In the genomic region with DNA sequence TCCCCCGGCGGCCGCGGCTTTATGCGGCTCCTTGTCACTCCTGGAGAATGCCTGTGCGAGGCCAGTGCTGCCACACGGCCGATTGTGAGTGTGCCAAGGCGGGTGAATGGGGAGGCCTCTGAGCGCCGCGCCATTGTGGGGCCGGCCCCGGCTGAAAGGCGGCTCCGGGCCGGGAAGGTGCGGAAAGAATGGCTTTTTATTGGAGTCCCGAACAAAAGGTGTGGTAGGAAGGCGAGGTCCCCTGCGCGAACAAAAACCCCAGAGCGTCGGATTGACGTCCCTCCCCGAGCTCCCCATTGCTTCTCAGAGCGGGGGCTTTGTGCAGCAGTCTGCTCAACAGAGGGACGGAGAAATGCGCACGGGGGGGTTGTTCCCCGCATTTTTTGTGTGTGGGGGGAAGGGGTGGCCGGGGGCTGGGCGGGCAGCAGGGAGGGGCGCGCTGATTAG, we compare ENCODE assay signal across 8 mouse cellular contexts. TPM values are rescaled to one million over a fixed set of nuclear protein-coding genes. Genes with fewer than 3 reads are reported as not detected.
DNase-seq lines count a peak whose midpoint lies in the region; ATAC-seq and TF ChIP-seq lines count a peak whose summit lies in the region.

No protein-coding gene starts in this region.

- no peak overlapping the region for H3K27ac ChIP-seq in lung, embryonic 15.5 days
- no peak overlapping the region for H3K27ac ChIP-seq in embryonic facial prominence, embryonic 12.5 days
- no peak overlapping the region for H3K27ac ChIP-seq in hindbrain, postnatal 0 days
- no peak overlapping the region for H3K27ac ChIP-seq in neural tube, embryonic 14.5 days (ENCODE audit: low read depth, low read length)

- H3K4me2 ChIP-seq in lung, embryonic 15.5 days = peak overlapping the region; percentile 47
- H3K4me2 ChIP-seq in embryonic facial prominence, embryonic 12.5 days (replicated peaks) = peak overlapping the region; percentile 37
- H3K4me2 ChIP-seq in hindbrain, postnatal 0 days (ENCODE audit: low read depth, low read length) = peak overlapping the region; percentile 40
- H3K4me2 ChIP-seq in neural tube, embryonic 14.5 days (ENCODE audit: low read depth, low read length) = peak overlapping the region; percentile 26

- peaks cover 36% of the 10 kb centered on the region for H3K4me1 ChIP-seq in lung, embryonic 15.5 days
- H3K4me1 ChIP-seq in embryonic facial prominence, embryonic 12.5 days = peaks cover 16% of the 10 kb centered on the region; the same call in 1 of the 2 replicates
- no peaks in the 10 kb centered on the region for H3K4me1 ChIP-seq in hindbrain, postnatal 0 days (ENCODE audit: insufficient read depth, low read length)
- 0 out of 2 replicates have a peak, but pooled peaks cover 3% of the 10 kb centered on the region for H3K4me1 ChIP-seq in neural tube, embryonic 14.5 days (ENCODE audit: control insufficient read depth, insufficient read depth, low read length)

- no peak for DNase-seq in lung, postnatal 36 days
- no peak for DNase-seq in hindbrain, postnatal 0 days (ENCODE audit: low spot score)
- no peak for DNase-seq in layer of hippocampus, postnatal 36 days
- no peak for DNase-seq in urinary bladder, postnatal 25 days (ENCODE audit: low spot score)

- no peaks in the 10 kb centered on the region for H3K9me3 ChIP-seq in lung, embryonic 15.5 days
- H3K9me3 ChIP-seq in embryonic facial prominence, embryonic 12.5 days = no peaks in the 10 kb centered on the region
- no peaks in the 10 kb centered on the region for H3K9me3 ChIP-seq in hindbrain, postnatal 0 days (ENCODE audit: low read length)
- H3K9me3 ChIP-seq in neural tube, embryonic 14.5 days (ENCODE audit: control insufficient read depth, low read length) = no peaks in the 10 kb centered on the region

- H3K36me3 ChIP-seq in lung, embryonic 15.5 days = no peaks in the 10 kb centered on the region
- H3K36me3 ChIP-seq in embryonic facial prominence, embryonic 12.5 days = no peaks in the 10 kb centered on the region
- H3K36me3 ChIP-seq in hindbrain, postnatal 0 days (ENCODE audit: insufficient read depth, low read length) = no peaks in the 10 kb centered on the region
- no peaks in the 10 kb centered on the region for H3K36me3 ChIP-seq in neural tube, embryonic 14.5 days (ENCODE audit: control insufficient read depth, insufficient read depth, low read length)

- peak overlapping the region; percentile 23; the same call in 1 of the 2 replicates for H3K4me3 ChIP-seq in lung, embryonic 15.5 days
- peak overlapping the region; percentile 22 for H3K4me3 ChIP-seq in embryonic facial prominence, embryonic 12.5 days
- peak overlapping the region; percentile 9; the same call in 1 of the 2 replicates for H3K4me3 ChIP-seq in hindbrain, postnatal 0 days (ENCODE audit: low read length)
- peak overlapping the region; percentile 19; the same call in 1 of the 2 replicates for H3K4me3 ChIP-seq in neural tube, embryonic 14.5 days (ENCODE audit: low read depth, low read length)

- H3K27me3 ChIP-seq in lung, embryonic 15.5 days = peaks cover 100% of the 10 kb centered on the region
- H3K27me3 ChIP-seq in embryonic facial prominence, embryonic 12.5 days = peaks cover 96% of the 10 kb centered on the region
- peaks cover 71% of the 10 kb centered on the region for H3K27me3 ChIP-seq in hindbrain, postnatal 0 days (ENCODE audit: insufficient read depth, low read length)
- peaks cover 61% of the 10 kb centered on the region for H3K27me3 ChIP-seq in neural tube, embryonic 14.5 days (ENCODE audit: control insufficient read depth, insufficient read depth, low read length)

- WGBS in lung, embryonic 15.5 days = under 1% methylated on average over 35 of the region's 35 CpGs
- under 1% methylated on average over 34 of the region's 35 CpGs for WGBS in embryonic facial prominence, embryonic 12.5 days
- WGBS in hindbrain, postnatal 0 days = 1% methylated on average over 35 of the region's 35 CpGs
- WGBS in neural tube, embryonic 14.5 days = under 1% methylated on average over 35 of the region's 35 CpGs

- TF ChIP-seq CTCF in hindbrain, postnatal 0 days (IDR thresholded peaks at IDR 0.05; ENCODE audit: low read depth) = no peak

- H3K9ac ChIP-seq in lung, embryonic 15.5 days = no peak overlapping the region
- no peak overlapping the region for H3K9ac ChIP-seq in embryonic facial prominence, embryonic 12.5 days
- H3K9ac ChIP-seq in hindbrain, postnatal 0 days (replicated peaks; ENCODE audit: low read length) = no peak overlapping the region
- no peak overlapping the region for H3K9ac ChIP-seq in neural tube, embryonic 14.5 days (replicated peaks; ENCODE audit: low read depth, low read length)

- no peak for ATAC-seq in lung, embryonic 15.5 days (ENCODE audit: borderline replicate concordance, extremely low read depth, low FRiP score, low TSS enrichment)
- ATAC-seq in embryonic facial prominence, embryonic 12.5 days (ENCODE audit: insufficient number of reproducible peaks, insufficient read depth, low FRiP score, low TSS enrichment) = no peak; the same call in 1 of the 2 replicates
- no peak for ATAC-seq in hindbrain, postnatal 0 days
- 0 out of 2 replicates have a peak, but pooled peaks have one; percentile 42 for ATAC-seq in neural tube, embryonic 14.5 days (ENCODE audit: low read depth)
- no peak for ATAC-seq in erythroid progenitor cell, adult 5-6 weeks (replicated peaks; ENCODE audit: low FRiP score, poor library complexity, severe bottlenecking)

RNA-seq across cellular contexts. Expression of a gene that starts 4.3 kb away (rescaled TPM):
- 0.08 TPM in 1 of 2 replicates, not detected in the other for polyA plus RNA-seq in lung, embryonic 15.5 days (2015; fragmentation: Nextera tagmentation; extraction: Ambion mirVana)
- polyA plus RNA-seq in embryonic facial prominence, embryonic 12.5 days (2016; fragmentation: Nextera tagmentation; extraction: Ambion mirVana) = 3.6 and 3.9 TPM in 2 replicates
- total RNA-seq in hindbrain, postnatal 0 days (2014; rRNA removed) = not detected in 2 replicates
- polyA plus RNA-seq in hindbrain, postnatal 0 days (2015; fragmentation: Nextera tagmentation; extraction: Ambion mirVana) = not detected in 2 replicates
- not detected in 2 replicates for polyA plus RNA-seq in neural tube, embryonic 14.5 days (2014; fragmentation: Nextera tagmentation; extraction: Ambion mirVana)
- total RNA-seq in erythroid progenitor cell, adult 5-6 weeks (2015; ENCODE audit: low replicate concordance) = 1.3 TPM in 1 of 2 replicates, not detected in the other
- not detected in 2 replicates for total RNA-seq in erythroid progenitor cell, adult 5-6 weeks (2017; ENCODE audit: low replicate concordance)
- total RNA-seq in layer of hippocampus, postnatal 36 days (2021) = not detected

RNA-seq across cellular contexts. Expression of a gene that starts 58.2 kb away (rescaled TPM):
- polyA plus RNA-seq in lung, embryonic 15.5 days (2015; fragmentation: Nextera tagmentation; extraction: Ambion mirVana) = 11.1 and 12.9 TPM in 2 replicates
- 18.4 and 20.4 TPM in 2 replicates for polyA plus RNA-seq in embryonic facial prominence, embryonic 12.5 days (2016; fragmentation: Nextera tagmentation; extraction: Ambion mirVana)
- 35.7 and 53.1 TPM in 2 replicates for total RNA-seq in hindbrain, postnatal 0 days (2014; rRNA removed)
- polyA plus RNA-seq in hindbrain, postnatal 0 days (2015; fragmentation: Nextera tagmentation; extraction: Ambion mirVana) = 16.1 and 18.1 TPM in 2 replicates
- 14.1 and 15.5 TPM in 2 replicates for polyA plus RNA-seq in neural tube, embryonic 14.5 days (2014; fragmentation: Nextera tagmentation; extraction: Ambion mirVana)
- total RNA-seq in erythroid progenitor cell, adult 5-6 weeks (2015; ENCODE audit: low replicate concordance) = 16.3 and 25.9 TPM in 2 replicates
- total RNA-seq in erythroid progenitor cell, adult 5-6 weeks (2017; ENCODE audit: low replicate concordance) = 8.5 and 17.5 TPM in 2 replicates
- total RNA-seq in layer of hippocampus, postnatal 36 days (2021) = 10 to 100 TPM; 43.3 to 43.6 TPM
